Mouse (Mus musculus): Measurements from ENCODE around the gene Olfr1015.

Olfr1015 gene

DNA sequence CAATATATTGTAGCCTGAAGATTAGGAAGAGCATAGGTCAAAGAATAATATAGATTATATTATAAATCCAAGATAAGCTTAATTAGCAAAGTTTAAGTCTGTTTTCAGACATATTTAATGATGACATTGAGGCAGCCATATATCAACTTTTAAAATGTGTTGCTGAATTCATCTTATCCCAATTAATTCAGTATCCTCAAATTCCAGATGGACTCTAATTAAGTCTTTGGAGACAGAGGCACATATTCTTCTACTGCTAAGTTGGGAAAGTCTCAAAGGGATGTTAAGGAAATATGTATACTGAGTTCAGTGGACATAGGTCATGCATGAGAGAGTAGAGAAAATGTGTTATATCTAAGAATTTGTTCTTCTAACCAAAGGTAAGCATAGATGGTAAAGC, at the start of gene Olfr1015:
TSS of gene Olfr1015 (plus strand) at position 301 of the 400 bp plus-strand sequence.
- no peak for DNase-seq

DNA sequence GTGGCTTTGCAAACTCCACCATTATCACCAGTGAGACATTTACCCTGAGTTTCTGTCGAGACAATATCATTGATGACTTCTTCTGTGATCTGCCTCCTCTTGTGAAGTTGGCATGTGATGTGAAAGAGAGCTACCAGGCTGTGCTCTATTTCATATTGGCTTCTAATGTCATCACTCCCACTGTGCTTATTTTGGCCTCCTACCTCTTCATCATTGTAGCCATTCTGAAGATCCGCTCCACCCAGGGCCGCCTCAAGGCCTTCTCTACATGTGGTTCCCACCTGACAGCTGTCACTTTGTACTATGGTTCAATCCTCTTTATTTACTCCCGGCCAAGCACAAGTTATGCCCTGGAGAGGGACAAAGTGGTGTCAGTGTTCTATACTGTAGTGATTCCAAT, 28.0 kb upstream of the Olfr1015 start:
- DNase-seq = no peak

DNA sequence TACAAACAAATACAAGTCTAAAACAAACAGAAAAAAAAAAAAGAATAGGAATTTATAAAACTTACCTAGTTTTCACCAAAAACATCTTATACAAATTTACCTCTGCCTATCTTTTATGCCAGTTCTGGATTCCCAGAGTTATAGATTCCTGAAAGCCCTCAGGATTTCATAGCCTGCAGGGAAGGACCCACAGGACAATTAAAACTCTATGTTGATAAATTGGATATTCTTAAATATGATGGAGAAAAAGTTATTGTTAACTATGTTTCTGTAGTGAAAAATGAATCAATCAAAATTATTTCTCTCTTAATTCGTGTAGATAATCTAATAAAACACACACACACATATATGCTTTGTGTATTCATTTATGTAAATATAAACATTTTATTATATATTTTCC, 19.2 kb upstream of the Olfr1015 start, which contains the start of gene Olfr1012:
TSS of gene Olfr1012 (minus strand) at position 101 of the 400 bp plus-strand sequence.
- DNase-seq = no peak

DNA sequence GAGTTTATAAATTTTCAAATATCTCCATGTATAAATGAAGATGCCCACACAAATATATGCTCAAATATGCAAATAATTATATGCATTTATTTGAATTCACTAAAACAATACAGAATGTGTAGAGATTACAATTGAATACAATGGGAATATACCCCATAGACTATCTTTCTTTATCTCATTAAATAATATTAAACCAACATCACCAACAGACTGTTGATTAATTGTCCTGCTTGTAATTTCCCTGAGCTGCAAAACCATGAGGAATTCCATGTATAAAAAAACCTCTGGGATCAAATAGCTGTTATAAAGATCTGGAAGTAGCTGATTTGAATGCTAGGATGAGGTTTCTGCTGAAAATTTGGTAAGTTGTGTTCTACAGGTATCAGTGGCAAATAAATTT, 15.0 kb upstream of the Olfr1015 start, which contains the start of gene Olfr1013:
TSS of gene Olfr1013 (plus strand) at position 301 of the 400 bp plus-strand sequence.
- no peak for DNase-seq

DNA sequence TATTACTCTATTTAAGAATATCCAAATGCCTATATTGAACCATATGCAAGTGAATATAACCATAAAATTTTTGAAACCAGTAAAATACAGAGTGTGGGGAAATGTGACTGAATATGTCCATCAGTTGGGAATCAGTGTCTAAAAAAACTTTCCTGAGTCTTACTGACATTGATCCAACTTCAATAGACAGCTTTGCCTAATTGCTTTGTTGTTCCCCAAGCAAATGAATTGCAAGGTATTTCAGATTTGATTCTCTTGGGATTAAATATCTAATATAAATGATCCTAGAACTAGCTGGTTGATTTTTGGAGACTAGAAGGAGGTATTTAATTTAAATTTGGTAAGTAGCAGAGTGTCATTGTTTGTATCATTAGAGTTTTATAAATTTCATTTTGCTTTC, 9.4 kb upstream of the Olfr1015 start, which contains the start of gene Olfr1014:
TSS of gene Olfr1014 (plus strand) at position 301 of the 400 bp plus-strand sequence.
- DNase-seq = no peak

DNA sequence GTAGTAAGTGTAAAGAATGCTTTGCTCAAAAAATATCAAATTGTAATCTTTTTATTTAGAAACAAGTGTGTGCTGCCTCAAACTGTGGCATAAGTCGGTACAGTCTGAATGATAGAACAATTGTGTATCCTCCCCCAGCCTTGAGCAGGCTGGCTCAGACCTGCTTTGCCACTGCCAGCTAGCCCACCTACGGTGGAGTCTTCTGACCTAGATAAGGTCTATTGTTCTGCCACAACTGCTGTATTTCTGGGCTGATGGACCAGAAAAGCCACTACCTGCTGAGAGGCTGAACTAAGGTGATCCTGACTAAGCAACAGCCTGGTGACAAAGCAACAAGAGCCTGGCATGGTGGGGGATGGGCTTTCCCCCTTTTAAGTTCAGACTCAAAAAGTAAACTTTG, 10.5 kb downstream of the Olfr1015 start:
- DNase-seq = no peak

DNA sequence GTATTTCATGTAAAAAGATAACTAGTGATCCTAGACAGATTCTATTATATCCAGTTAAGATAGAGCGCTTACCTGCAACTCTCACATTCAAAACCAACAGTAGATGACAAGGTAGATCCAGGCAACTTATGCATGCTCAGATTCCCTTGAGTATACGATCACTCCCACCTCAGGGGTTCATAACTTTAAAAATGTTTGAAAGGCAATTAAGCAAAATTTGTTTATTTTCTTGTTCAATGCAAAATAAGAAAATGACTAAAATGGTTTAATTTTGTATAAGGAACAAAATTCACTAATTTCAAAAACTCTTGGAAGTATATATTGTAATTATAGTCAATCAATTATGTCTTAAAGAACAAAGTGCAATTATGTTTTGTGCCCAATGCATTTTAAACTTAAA, 20.6 kb downstream of the Olfr1015 start, which contains the start of gene Olfr1016:
TSS of gene Olfr1016 (minus strand) at position 101 of the 400 bp plus-strand sequence.
- DNase-seq = no peak

DNA sequence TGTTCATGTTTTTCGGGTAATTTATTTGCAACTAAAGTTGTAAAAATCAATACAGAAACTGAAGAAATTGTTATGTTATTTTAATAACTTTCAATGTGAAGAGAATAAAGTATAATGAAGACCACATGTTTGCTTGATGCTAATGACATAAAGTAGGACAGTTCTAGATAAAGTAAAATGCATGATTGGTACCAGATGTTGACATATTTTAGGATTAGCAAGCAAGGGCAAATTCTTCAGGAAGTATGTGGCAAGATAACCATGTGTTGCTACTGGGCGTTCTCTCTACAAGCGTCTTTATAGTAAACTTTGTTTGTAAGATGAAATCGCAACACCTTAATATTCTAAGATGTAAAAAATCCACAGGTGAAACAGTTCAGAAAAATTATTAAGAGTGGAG, 22.7 kb downstream of the Olfr1015 start:
- no peak for DNase-seq

DNA sequence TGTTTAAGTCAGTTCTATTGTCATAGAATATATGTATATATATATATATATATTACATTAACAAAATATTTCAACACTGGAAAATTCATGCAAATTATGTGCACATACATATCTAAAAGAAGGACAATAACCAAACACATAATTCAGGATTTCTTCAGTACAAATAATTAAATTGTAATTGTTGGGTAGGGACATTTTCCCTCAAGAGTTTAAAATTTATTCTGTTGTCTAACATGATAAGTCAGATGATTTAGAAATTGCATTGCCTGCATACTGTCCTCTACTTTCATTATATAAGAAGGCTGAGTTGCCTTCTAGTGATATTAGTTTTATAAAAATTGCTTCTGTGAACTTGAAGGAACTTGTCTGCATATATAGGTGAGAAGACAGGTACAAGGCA, 36.4 kb downstream of the Olfr1015 start, which contains the start of gene Olfr1018:
TSS of gene Olfr1018 (plus strand) at position 301 of the 400 bp plus-strand sequence.
- DNase-seq = no peak

All from cerebellum, adult 11 months (tissue).